Mouse (Mus musculus): ENCODE results near the gene Pidd1. TPM values are rescaled to one million over a fixed set of nuclear protein-coding genes. Genes with fewer than 3 reads are reported as not detected.
A peak's percentile ranks its signal among the peaks of the same experiment; 100 is the strongest.

Pidd1 gene
- polyA plus RNA-seq, 1 experiment: 22.1 TPM

DNA sequence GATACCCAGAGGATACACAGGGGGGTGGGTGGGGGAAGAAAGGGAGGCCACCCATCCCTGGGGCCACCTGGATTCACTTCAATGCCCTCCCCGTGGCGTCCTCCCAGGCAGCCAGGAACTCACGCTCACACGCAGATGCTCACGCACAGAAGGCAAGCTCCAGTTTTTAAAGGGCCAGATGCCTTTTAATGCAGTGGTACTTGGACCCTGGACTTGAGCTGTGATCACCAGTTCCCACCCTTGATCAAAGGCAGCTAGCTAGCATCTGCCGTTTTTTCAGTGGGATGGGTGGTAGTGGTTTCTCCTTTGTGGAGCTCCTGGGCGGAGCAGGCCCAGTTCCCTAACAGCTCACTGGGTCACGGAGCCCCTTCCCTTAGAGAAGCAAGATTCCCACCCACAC lies 9.4 kb downstream of the Pidd1 start:
- peaks cover 14% of the 10 kb centered on the region for H3K36me3 ChIP-seq (ENCODE audit: control insufficient read depth, insufficient read depth, low read length, poor library complexity, severe bottlenecking)
- peak overlapping the region; percentile 40; the same call in 1 of the 2 replicates for H3K4me3 ChIP-seq (ENCODE audit: low read depth, low read length)
- H3K27me3 ChIP-seq (ENCODE audit: control insufficient read depth, insufficient read depth, low read length, poor library complexity, severe bottlenecking): no peaks in the 10 kb centered on the region
- H3K4me1 ChIP-seq (ENCODE audit: control insufficient read depth, insufficient read depth, low read length): peaks cover 2% of the 10 kb centered on the region
- H3K27ac ChIP-seq (ENCODE audit: insufficient read depth, low read length): no peak overlapping the region
- H3K9ac ChIP-seq (ENCODE audit: low read depth, poor library complexity, severe bottlenecking): no peak overlapping the region
- H3K9me3 ChIP-seq (replicated peaks; ENCODE audit: control insufficient read depth, insufficient read depth, low read length, poor library complexity, severe bottlenecking): no peaks in the 10 kb centered on the region
- TF ChIP-seq POLR2A (IDR thresholded peaks at IDR 0.05; ENCODE audit: insufficient read depth, low read length) (no peak), EP300 (IDR thresholded peaks at IDR 0.05; ENCODE audit: insufficient read depth, low read depth, low read length) (no peak), CTCF (IDR thresholded peaks at IDR 0.05; ENCODE audit: low read depth, low read length) (no peak)

DNA sequence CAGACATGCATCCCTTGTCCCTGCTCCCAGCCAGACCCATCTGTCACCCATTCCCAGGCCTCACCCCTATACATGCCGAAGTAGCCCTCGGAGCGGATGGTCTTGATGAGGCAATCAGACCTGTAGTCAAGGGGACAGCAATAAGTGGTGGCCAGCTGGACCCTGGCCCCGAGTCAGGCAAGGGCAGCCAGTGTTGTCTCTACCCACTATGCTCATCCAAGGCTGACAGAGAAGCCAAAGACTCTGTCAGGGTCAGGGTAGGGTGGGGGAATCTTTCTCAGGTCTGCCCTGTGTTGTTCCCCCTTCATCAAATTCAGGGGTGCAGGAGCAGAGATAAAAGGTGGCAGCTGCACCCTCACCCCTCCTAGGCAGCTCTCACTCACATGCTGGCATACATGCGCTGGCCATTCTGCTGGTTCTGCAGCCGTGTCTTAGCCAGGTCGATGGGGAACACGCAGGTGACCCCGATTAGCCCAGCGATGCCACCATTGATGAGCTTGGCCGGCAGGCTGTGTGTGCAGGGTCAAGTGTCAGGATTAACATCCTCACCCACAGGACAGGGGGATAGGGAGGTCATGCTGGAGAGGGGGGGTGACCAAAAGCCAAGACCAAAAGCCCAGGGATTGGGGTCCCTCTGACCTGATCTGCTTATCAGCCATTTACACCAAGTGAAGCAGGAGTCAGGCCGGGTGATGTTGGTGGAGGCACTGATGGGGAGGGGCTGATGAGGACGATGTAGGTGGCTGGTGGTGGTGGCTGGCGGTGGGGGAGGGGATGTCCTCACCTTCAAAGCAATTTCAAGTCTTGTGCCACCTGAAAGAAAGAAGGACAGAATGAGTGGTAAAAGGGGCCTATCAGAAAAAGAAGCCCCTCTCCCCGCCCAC lies 10.1 kb downstream of the Pidd1 start:
- Histone ChIP-seq H3K27me3 (ENCODE audit: control insufficient read depth, insufficient read depth, low read length, poor library complexity, severe bottlenecking) (no peaks in the 10 kb centered on the region), H3K27ac (ENCODE audit: insufficient read depth, low read length) (no peak overlapping the region), H3K4me3 (ENCODE audit: low read depth, low read length) (no peak overlapping the region), H3K36me3 (ENCODE audit: control insufficient read depth, insufficient read depth, low read length, poor library complexity, severe bottlenecking) (peaks cover 9% of the 10 kb centered on the region), H3K9me3 (replicated peaks; ENCODE audit: control insufficient read depth, insufficient read depth, low read length, poor library complexity, severe bottlenecking) (no peaks in the 10 kb centered on the region), H3K4me1 (ENCODE audit: control insufficient read depth, insufficient read depth, low read length) (peaks cover 2% of the 10 kb centered on the region), H3K9ac (ENCODE audit: low read depth, poor library complexity, severe bottlenecking) (no peak overlapping the region)
- TF ChIP-seq CTCF (IDR thresholded peaks at IDR 0.05; ENCODE audit: low read depth, low read length) (no peak), POLR2A (IDR thresholded peaks at IDR 0.05; ENCODE audit: insufficient read depth, low read length) (no peak), EP300 (IDR thresholded peaks at IDR 0.05; ENCODE audit: insufficient read depth, low read depth, low read length) (no peak)

DNA sequence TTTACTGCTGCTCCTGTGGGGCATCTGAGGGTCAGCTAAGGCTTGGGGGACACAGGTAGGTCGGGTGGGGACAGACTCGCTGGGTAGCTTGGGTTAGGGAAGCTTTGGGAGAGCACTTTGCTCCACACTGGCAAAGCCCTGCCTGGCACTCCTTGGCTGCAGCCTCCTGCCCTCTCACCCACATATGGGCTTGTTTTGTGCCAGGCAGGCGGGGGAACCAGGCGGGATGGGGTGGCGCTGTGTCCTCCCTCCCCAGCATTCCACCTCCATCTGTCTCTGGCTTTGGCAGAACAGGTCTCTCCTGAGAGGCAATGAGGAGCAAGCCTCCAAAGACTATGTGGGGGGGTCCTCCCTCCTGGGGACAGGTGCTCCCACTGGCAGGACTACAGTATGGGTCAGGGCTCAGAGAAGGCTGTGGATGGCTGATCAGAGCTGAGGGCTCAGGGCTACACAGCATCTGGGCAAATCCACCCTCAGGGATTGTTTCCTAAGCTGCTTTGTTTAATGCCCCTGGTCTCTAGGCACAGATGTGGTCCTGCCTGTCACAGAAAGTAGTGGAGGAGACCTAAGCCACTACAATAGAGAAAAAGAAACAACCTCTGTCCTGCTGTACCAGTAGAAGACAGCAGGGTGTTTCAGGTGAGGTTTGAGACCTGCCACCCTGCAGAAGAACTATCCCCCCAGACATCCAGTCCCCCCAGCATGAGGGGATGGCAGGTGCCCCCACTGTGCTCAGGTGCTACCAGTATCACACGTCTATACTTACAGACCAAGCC lies 10.9 kb downstream of the Pidd1 start:
- Histone ChIP-seq H3K9ac (ENCODE audit: low read depth, poor library complexity, severe bottlenecking) (no peak overlapping the region), H3K27me3 (ENCODE audit: control insufficient read depth, insufficient read depth, low read length, poor library complexity, severe bottlenecking) (no peaks in the 10 kb centered on the region), H3K4me1 (ENCODE audit: control insufficient read depth, insufficient read depth, low read length) (peaks cover 2% of the 10 kb centered on the region), H3K36me3 (ENCODE audit: control insufficient read depth, insufficient read depth, low read length, poor library complexity, severe bottlenecking) (peaks cover under 1% of the 10 kb centered on the region; the same call in 1 of the 2 replicates), H3K9me3 (replicated peaks; ENCODE audit: control insufficient read depth, insufficient read depth, low read length, poor library complexity, severe bottlenecking) (no peaks in the 10 kb centered on the region), H3K27ac (ENCODE audit: insufficient read depth, low read length) (no peak overlapping the region), H3K4me3 (ENCODE audit: low read depth, low read length) (no peak overlapping the region)
- TF ChIP-seq CTCF (IDR thresholded peaks at IDR 0.05; ENCODE audit: low read depth, low read length) (no peak), EP300 (IDR thresholded peaks at IDR 0.05; ENCODE audit: insufficient read depth, low read depth, low read length) (no peak), POLR2A (IDR thresholded peaks at IDR 0.05; ENCODE audit: insufficient read depth, low read length) (no peak)

DNA sequence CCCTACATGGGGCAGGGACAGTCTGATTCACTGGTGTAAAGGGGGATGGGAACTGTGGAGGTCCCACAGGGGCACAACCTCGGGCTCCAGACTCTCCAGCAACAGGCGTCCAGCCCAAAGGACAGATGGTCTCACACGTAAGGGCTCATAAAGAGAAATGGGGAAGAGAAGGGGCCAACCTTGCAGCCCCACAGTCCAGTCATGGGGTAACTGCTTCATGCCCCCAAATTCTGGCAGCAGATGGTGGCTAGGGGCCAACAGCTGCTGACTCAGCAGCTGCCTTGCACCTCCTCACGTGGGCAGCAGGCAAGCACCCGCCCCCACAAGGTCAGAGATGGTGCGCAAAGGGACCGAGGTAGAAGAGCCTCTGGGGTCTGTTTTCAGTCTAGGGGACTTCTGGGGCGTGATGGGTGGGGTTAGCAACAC lies 11.6 kb downstream of the Pidd1 start:
- Histone ChIP-seq H3K27ac (ENCODE audit: insufficient read depth, low read length) (no peak overlapping the region), H3K36me3 (ENCODE audit: control insufficient read depth, insufficient read depth, low read length, poor library complexity, severe bottlenecking) (no peaks in the 10 kb centered on the region), H3K4me3 (ENCODE audit: low read depth, low read length) (no peak overlapping the region), H3K9me3 (replicated peaks; ENCODE audit: control insufficient read depth, insufficient read depth, low read length, poor library complexity, severe bottlenecking) (no peaks in the 10 kb centered on the region), H3K4me1 (ENCODE audit: control insufficient read depth, insufficient read depth, low read length) (peaks cover 2% of the 10 kb centered on the region), H3K9ac (ENCODE audit: low read depth, poor library complexity, severe bottlenecking) (no peak overlapping the region), H3K27me3 (ENCODE audit: control insufficient read depth, insufficient read depth, low read length, poor library complexity, severe bottlenecking) (no peaks in the 10 kb centered on the region)
- TF ChIP-seq CTCF (IDR thresholded peaks at IDR 0.05; ENCODE audit: low read depth, low read length) (no peak), EP300 (IDR thresholded peaks at IDR 0.05; ENCODE audit: insufficient read depth, low read depth, low read length) (no peak), POLR2A (IDR thresholded peaks at IDR 0.05; ENCODE audit: insufficient read depth, low read length) (no peak)

DNA sequence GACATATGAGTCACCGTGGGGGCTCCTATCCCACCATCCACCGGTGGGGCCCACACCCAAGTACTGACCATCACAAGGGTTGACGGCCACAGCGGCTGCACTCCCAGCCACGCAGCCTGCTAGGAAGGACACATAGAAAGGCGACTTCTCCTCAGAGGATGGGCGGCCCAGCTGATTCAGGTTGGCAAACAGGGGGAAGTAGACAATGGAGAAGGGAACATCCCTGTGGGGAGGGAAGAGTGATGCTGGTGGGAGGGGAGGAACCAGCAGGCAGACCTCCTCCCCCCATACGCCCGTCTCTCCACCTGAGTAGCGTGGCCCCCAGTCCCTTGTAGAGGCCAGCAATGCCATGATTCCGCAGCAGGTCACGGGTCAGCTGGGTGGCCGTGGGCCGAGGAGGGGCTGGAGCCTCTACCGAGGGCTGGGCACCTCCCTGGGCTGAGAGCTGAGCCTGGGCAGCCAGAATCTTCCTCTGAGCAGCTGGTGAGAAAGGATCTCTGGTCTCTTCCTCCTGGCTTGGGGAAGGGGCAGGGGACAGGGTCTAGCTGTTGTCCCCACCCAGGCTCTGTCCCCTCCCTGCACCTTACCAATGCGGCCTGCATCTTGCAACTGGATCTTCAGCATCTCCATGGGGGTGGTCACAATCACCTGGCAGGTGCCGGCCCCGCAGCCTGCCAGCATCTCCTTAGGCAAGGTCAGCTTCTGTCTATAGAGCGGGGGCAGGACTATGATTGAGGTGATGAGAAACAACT lies 12.2 kb downstream of the Pidd1 start:
- H3K36me3 ChIP-seq (ENCODE audit: control insufficient read depth, insufficient read depth, low read length, poor library complexity, severe bottlenecking): no peaks in the 10 kb centered on the region
- H3K9me3 ChIP-seq (replicated peaks; ENCODE audit: control insufficient read depth, insufficient read depth, low read length, poor library complexity, severe bottlenecking): no peaks in the 10 kb centered on the region
- H3K9ac ChIP-seq (ENCODE audit: low read depth, poor library complexity, severe bottlenecking): no peak overlapping the region
- H3K27me3 ChIP-seq (ENCODE audit: control insufficient read depth, insufficient read depth, low read length, poor library complexity, severe bottlenecking): no peaks in the 10 kb centered on the region
- peaks cover 2% of the 10 kb centered on the region for H3K4me1 ChIP-seq (ENCODE audit: control insufficient read depth, insufficient read depth, low read length)
- TF ChIP-seq CTCF (IDR thresholded peaks at IDR 0.05; ENCODE audit: low read depth, low read length): no peak
- TF ChIP-seq POLR2A (IDR thresholded peaks at IDR 0.05; ENCODE audit: insufficient read depth, low read length): no peak
- TF ChIP-seq EP300 (IDR thresholded peaks at IDR 0.05; ENCODE audit: insufficient read depth, low read depth, low read length): no peak
- H3K4me3 ChIP-seq (ENCODE audit: low read depth, low read length): no peak overlapping the region
- H3K27ac ChIP-seq (ENCODE audit: insufficient read depth, low read length): no peak overlapping the region
